Mouse (Mus musculus): ENCODE results near the gene Plch1. TPM values are rescaled to one million over a fixed set of nuclear protein-coding genes. Genes with fewer than 3 reads are reported as not detected.

Gene Plch1
- total and polyA plus RNA-seq, 2 experiments from 2014 or later: 3.5 to 14.4 TPM

- Histone ChIP-seq H3K9me3 (ENCODE audit: low read length) (no peaks in the 10 kb centered on the region), H3K36me3 (ENCODE audit: insufficient read depth) (no peaks in the 10 kb centered on the region), H3K27me3 (ENCODE audit: insufficient read depth, low read length) (no peaks in the 10 kb centered on the region), H3K9ac (no peak overlapping the region), H3K4me3 (ENCODE audit: low read depth, low read length) (no peak overlapping the region), H3K4me2 (ENCODE audit: low read depth) (no peak overlapping the region), H3K27ac (ENCODE audit: low read depth, low read length) (no peak overlapping the region), H3K4me1 (ENCODE audit: insufficient read depth) (no peaks in the 10 kb centered on the region)
- 86% methylated on average over 1 of the region's 1 CpGs for WGBS
- DNase-seq (no peak), ATAC-seq (no peak)
- TF ChIP-seq CTCF (IDR thresholded peaks at IDR 0.05; ENCODE audit: low read depth): no peak
These were observed 92.4 kb downstream of the Plch1 start for GRCm38 (mm10) chr3:63806906-63807305.

- no peaks in the 10 kb centered on the region for H3K9me3 ChIP-seq (ENCODE audit: low read length)
- TF ChIP-seq CTCF (IDR thresholded peaks at IDR 0.05; ENCODE audit: low read depth): no peak
- DNase-seq: no peak
- WGBS: 90% methylated on average over 2 of the region's 2 CpGs
- H3K4me2 ChIP-seq (ENCODE audit: low read depth): no peak overlapping the region
- ATAC-seq: no peak
- H3K27ac ChIP-seq (ENCODE audit: low read depth, low read length): no peak overlapping the region
- H3K4me3 ChIP-seq (ENCODE audit: low read depth, low read length): no peak overlapping the region
- H3K36me3 ChIP-seq (ENCODE audit: insufficient read depth): no peaks in the 10 kb centered on the region
- no peaks in the 10 kb centered on the region for H3K4me1 ChIP-seq (ENCODE audit: insufficient read depth)
- H3K27me3 ChIP-seq (ENCODE audit: insufficient read depth, low read length): no peaks in the 10 kb centered on the region
- H3K9ac ChIP-seq: no peak overlapping the region
These were observed 93.8 kb downstream of the Plch1 start for GRCm38 (mm10) chr3:63805496-63805895.

GRCm38 (mm10) chr3:63800685-63801084 lies 98.6 kb downstream of the Plch1 start:
- DNase-seq (no peak), ATAC-seq (no peak)
- Histone ChIP-seq H3K4me2 (ENCODE audit: low read depth) (no peak overlapping the region), H3K27me3 (ENCODE audit: insufficient read depth, low read length) (no peaks in the 10 kb centered on the region), H3K36me3 (ENCODE audit: insufficient read depth) (no peaks in the 10 kb centered on the region), H3K9ac (no peak overlapping the region), H3K27ac (ENCODE audit: low read depth, low read length) (no peak overlapping the region), H3K4me1 (ENCODE audit: insufficient read depth) (no peaks in the 10 kb centered on the region), H3K9me3 (ENCODE audit: low read length) (no peaks in the 10 kb centered on the region), H3K4me3 (ENCODE audit: low read depth, low read length) (no peak overlapping the region)
- no peak for TF ChIP-seq CTCF (IDR thresholded peaks at IDR 0.05; ENCODE audit: low read depth)
- 89% methylated on average over 5 of the region's 5 CpGs for WGBS

GRCm38 (mm10) chr3:63786805-63787365 lies 112.4 kb downstream of the Plch1 start:
- Histone ChIP-seq H3K36me3 (ENCODE audit: insufficient read depth) (no peaks in the 10 kb centered on the region), H3K4me1 (ENCODE audit: insufficient read depth) (no peaks in the 10 kb centered on the region), H3K27ac (ENCODE audit: low read depth, low read length) (no peak overlapping the region), H3K27me3 (ENCODE audit: insufficient read depth, low read length) (no peaks in the 10 kb centered on the region), H3K4me3 (ENCODE audit: low read depth, low read length) (no peak overlapping the region), H3K9ac (no peak overlapping the region), H3K9me3 (ENCODE audit: low read length) (no peaks in the 10 kb centered on the region), H3K4me2 (ENCODE audit: low read depth) (no peak overlapping the region)
- 60% methylated on average over 5 of the region's 5 CpGs for WGBS
- no peak for TF ChIP-seq CTCF (IDR thresholded peaks at IDR 0.05; ENCODE audit: low read depth)
- no peak for DNase-seq
- ATAC-seq: no peak

GRCm38 (mm10) chr3:63772617-63773305 lies 126.5 kb downstream of the Plch1 start:
- H3K27ac ChIP-seq (ENCODE audit: low read depth, low read length): no peak overlapping the region
- no peaks in the 10 kb centered on the region for H3K9me3 ChIP-seq (ENCODE audit: low read length)
- H3K4me2 ChIP-seq (ENCODE audit: low read depth): no peak overlapping the region
- H3K4me1 ChIP-seq (ENCODE audit: insufficient read depth): no peaks in the 10 kb centered on the region
- no peak for TF ChIP-seq CTCF (IDR thresholded peaks at IDR 0.05; ENCODE audit: low read depth)
- H3K9ac ChIP-seq: no peak overlapping the region
- WGBS: 73% methylated on average over 7 of the region's 7 CpGs
- no peaks in the 10 kb centered on the region for H3K27me3 ChIP-seq (ENCODE audit: insufficient read depth, low read length)
- ATAC-seq: peak; percentile 14; the same call in 1 of the 2 replicates
- no peak for DNase-seq
- no peak overlapping the region for H3K4me3 ChIP-seq (ENCODE audit: low read depth, low read length)
- no peaks in the 10 kb centered on the region for H3K36me3 ChIP-seq (ENCODE audit: insufficient read depth)

GRCm38 (mm10) chr3:63760821-63761220 lies 138.5 kb downstream of the Plch1 start:
- WGBS: 35% methylated on average over 1 of the region's 1 CpGs
- no peaks in the 10 kb centered on the region for H3K4me1 ChIP-seq (ENCODE audit: insufficient read depth)
- no peak for DNase-seq
- H3K9ac ChIP-seq: no peak overlapping the region
- no peaks in the 10 kb centered on the region for H3K9me3 ChIP-seq (ENCODE audit: low read length)
- no peak overlapping the region for H3K4me2 ChIP-seq (ENCODE audit: low read depth)
- H3K27ac ChIP-seq (ENCODE audit: low read depth, low read length): no peak overlapping the region
- H3K27me3 ChIP-seq (ENCODE audit: insufficient read depth, low read length): no peaks in the 10 kb centered on the region
- no peaks in the 10 kb centered on the region for H3K36me3 ChIP-seq (ENCODE audit: insufficient read depth)
- H3K4me3 ChIP-seq (ENCODE audit: low read depth, low read length): no peak overlapping the region
- no peak for TF ChIP-seq CTCF (IDR thresholded peaks at IDR 0.05; ENCODE audit: low read depth)
- ATAC-seq: no peak

GRCm38 (mm10) chr3:63740073-63740472 lies 159.2 kb downstream of the Plch1 start:
- no peak overlapping the region for H3K4me2 ChIP-seq (ENCODE audit: low read depth)

More at GRCm38 (mm10) chr3:63740073-63740472, 159.2 kb downstream of the Plch1 start:
- TF ChIP-seq CTCF (IDR thresholded peaks at IDR 0.05; ENCODE audit: low read depth): no peak
- H3K27ac ChIP-seq (ENCODE audit: low read depth, low read length): 0 out of 2 replicates have a peak overlapping the region, but pooled peaks have one; percentile 41
- no peaks in the 10 kb centered on the region for H3K9me3 ChIP-seq (ENCODE audit: low read length)
- H3K9ac ChIP-seq: no peak overlapping the region
- peak; percentile 84 for ATAC-seq
- H3K27me3 ChIP-seq (ENCODE audit: insufficient read depth, low read length): no peaks in the 10 kb centered on the region
- no peaks in the 10 kb centered on the region for H3K36me3 ChIP-seq (ENCODE audit: insufficient read depth)
- no peak overlapping the region for H3K4me3 ChIP-seq (ENCODE audit: low read depth, low read length)
- 28% methylated on average over 2 of the region's 2 CpGs for WGBS
- peak; percentile 15 for DNase-seq
- H3K4me1 ChIP-seq (ENCODE audit: insufficient read depth): no peaks in the 10 kb centered on the region
